Mouse (Mus musculus) CD4-positive helper T cell, adult 2 months (primary cell): ENCODE results near the gene Itprid2.

ENCODE experiments used
- DNase-seq: peaks from one replicate; pipeline ENCODE4 v3.0.0-alpha.2; 2012; ENCODE audit warnings: low read depth, missing footprints, low spot score

Itprid2 gene

GRCm38 (mm10) chr2:79707575-79707974, 72.4 kb downstream of the Itprid2 start, which contains the start of gene Ppp1r1c:
Gene Ppp1r1c (plus strand): TSS chr2:79707780.
- DNase-seq = no peak

GRCm38 (mm10) chr2:79713662-79714091, 78.5 kb downstream of the Itprid2 start:
- DNase-seq = no peak

GRCm38 (mm10) chr2:79714745-79715144, 79.6 kb downstream of the Itprid2 start:
- no peak for DNase-seq

GRCm38 (mm10) chr2:79715925-79716324, 80.8 kb downstream of the Itprid2 start:
- DNase-seq = no peak

- no peak for DNase-seq
Measured at GRCm38 (mm10) chr2:79717846-79718245, 82.7 kb downstream of the Itprid2 start.

GRCm38 (mm10) chr2:79722415-79722814, 87.3 kb downstream of the Itprid2 start:
- no peak for DNase-seq
